Mouse (Mus musculus): ENCODE measurements around the gene Pgc. TPM values are rescaled to one million over a fixed set of nuclear protein-coding genes. Genes with fewer than 3 reads are reported as not detected.

The Pgc gene
- 0.11 and 2.2 TPM in 2 replicates for polyA plus RNA-seq (2015; fragmentation: Nextera tagmentation; extraction: Ambion mirVana)

DNA sequence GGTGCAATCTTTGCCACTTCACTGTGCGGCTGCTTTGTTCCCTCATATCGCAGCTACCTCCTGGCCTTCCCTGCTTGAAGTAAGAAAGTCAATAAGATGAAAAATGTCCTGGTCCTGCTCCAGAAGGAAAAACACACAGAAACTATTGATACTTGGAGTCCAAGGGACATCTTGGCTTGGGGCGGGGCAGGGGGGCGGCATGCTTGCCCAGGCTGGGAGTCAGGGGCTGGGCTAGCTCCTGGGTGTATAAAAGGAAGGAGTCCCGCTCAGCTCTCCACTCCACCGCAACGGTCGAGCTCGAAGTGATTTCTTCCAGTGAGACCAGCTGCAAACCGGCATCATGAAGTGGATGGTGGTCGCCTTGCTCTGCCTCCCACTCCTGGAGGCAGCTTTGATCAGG lies at the start of gene Pgc:
TSS of gene Pgc (plus strand) at position 277 of the 400 bp plus-strand sequence.

DNA sequence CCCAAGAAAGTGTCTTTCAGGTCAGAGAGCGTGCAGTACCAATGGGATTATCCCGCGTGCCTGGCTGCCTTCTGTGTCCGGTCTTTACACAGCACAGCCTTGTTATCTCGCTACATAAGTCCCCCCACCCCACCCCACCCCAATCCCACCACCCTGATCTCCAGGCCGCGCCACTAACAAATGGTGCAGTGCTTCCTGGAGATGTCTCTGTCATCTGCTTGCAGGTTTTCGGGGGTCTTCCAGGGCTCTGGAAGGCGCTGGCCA lies 38.4 kb upstream of the Pgc start, which contains the start of gene Tomm6:
TSS of gene Tomm6 (minus strand) at position 43 of the 264 bp plus-strand sequence.

DNA sequence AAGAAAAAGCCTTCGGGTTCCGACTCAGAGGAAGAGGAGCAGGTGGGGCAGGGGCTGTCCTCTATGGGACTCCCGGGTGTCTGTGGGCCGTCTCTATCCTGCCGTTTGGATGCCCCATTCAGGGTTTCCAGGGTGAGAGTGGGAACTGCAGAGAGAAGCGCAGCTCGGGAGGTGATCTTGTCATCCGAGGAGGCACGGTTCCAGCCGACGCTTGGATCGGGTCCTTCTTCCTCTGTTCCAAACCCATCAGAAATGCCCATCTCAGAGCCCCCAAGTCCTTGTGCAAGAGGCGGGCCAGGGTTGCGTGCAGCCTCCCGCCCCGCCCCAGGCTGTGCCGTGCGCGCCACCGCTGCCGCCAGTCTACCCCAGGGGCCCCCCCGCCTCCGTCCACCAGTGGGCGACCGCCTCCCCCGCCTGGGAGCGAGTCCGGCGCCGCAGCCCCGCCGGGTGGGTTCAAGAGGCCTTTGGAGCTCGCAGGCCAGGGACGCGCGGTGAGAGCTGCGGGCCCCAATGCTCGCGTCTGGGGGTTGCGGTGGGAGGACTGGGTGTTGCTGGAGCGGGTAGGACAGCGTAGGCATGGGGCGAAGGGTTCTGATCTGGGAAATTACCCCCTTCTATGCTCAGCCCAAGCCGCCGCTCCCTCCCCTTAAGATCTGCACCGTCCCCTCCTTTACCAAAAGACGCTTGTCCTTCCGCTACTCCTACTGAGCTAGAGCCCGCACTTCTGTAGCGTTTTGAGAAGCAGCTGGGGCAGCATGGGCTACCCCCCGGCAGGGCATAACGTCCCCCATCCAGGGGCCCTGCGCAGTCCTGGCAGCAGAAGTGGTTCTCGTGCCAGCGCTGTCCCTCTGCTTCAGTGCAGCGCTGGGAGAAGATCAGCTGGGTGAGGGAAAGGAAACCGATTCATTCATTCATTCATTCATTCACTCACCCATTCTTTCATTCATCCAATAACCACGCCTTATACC lies 37.8 kb upstream of the Pgc start, which contains the start of gene Frs3:
TSS of gene Frs3 (plus strand) at position 423 of the 968 bp plus-strand sequence.

DNA sequence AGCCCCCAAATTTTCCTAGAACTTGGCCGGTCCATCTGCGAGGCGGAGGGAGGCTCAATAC lies 32.4 kb upstream of the Pgc start, which contains the start of gene Gm21981:
TSS of gene Gm21981 (minus strand) at position 14 of the 61 bp plus-strand sequence.

DNA sequence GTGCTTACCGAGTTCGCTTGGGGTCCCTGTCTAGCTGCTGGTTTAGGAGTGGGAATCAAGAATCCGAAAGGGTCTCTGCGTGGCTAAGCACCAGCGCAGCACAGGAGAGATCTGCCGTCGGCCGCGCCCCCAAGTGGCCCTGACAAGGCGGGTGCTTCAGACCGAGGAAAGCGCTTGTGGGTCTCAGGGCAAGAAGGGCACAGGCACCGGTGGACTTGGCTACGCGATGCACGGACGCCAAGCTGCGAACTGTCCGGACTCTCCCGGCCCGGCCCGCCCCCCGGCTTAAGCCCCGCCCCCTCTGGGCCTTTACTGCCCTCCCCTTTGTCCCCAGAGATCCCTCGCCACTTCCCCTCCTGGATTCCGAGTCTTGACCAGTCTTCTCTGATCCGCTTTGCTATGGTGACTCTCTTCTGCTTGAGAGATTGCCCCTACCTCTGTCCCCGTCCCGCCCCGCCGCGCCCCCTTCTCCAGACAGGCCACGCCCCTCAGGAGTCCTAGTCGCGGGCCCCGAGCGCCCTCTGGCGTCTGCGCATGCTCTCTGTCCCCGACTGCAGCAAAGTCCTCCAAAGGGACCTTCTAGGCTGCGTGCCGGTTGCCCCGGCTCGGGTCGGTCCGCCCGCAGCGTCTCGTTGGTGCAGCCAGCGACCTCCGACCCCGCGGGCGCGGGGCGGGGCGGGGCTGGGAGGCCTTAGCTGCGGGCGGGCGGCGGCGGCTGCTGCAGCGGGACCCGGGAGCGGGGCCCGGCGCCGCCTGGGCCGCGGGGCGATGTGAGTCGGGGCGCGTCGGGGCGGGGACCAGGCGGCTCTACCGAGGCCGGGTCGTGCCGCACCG lies 31.9 kb upstream of the Pgc start, which contains the start of gene Prickle4:
TSS of gene Prickle4 (minus strand) at position 234 of the 834 bp plus-strand sequence.

GRCm38 (mm10) chr17:47736856-47737255 lies 10.2 kb downstream of the Pgc start, which contains the start of gene Tfeb:
Tfeb (plus strand) TSS chr17:47737030.

Other genes with a start within 250 kb of the Pgc start
- 17.5 and 18.9 TPM in 2 replicates for gene Taf8, start 224.6 kb upstream of the Pgc start, polyA plus RNA-seq (2015; fragmentation: Nextera tagmentation; extraction: Ambion mirVana)
- gene Ccnd3, start 221.8 kb upstream of the Pgc start, polyA plus RNA-seq (2015; fragmentation: Nextera tagmentation; extraction: Ambion mirVana), result 253 and 255 TPM in 2 replicates
- 7.3 and 8.6 TPM in 2 replicates for gene Bysl, start 115.3 kb upstream of the Pgc start, polyA plus RNA-seq (2015; fragmentation: Nextera tagmentation; extraction: Ambion mirVana)
- 35.5 and 38.7 TPM in 2 replicates for gene Med20, start 115.3 kb upstream of the Pgc start, polyA plus RNA-seq (2015; fragmentation: Nextera tagmentation; extraction: Ambion mirVana)
- 2.7 and 4.8 TPM in 2 replicates for gene Gm20517, start 115.3 kb upstream of the Pgc start, polyA plus RNA-seq (2015; fragmentation: Nextera tagmentation; extraction: Ambion mirVana)
- gene Usp49, start 96.2 kb upstream of the Pgc start, polyA plus RNA-seq (2015; fragmentation: Nextera tagmentation; extraction: Ambion mirVana), result 3.1 TPM in 2 replicates
- gene Tomm6, start 38.5 kb upstream of the Pgc start, polyA plus RNA-seq (2015; fragmentation: Nextera tagmentation; extraction: Ambion mirVana), result 339 and 401 TPM in 2 replicates
- gene Frs3, start 37.8 kb upstream of the Pgc start, polyA plus RNA-seq (2015; fragmentation: Nextera tagmentation; extraction: Ambion mirVana), result 4.7 and 6.4 TPM in 2 replicates
- 0.15 and 0.39 TPM in 2 replicates for gene Gm21981, start 32.4 kb upstream of the Pgc start, polyA plus RNA-seq (2015; fragmentation: Nextera tagmentation; extraction: Ambion mirVana)
- 0.80 and 1.2 TPM in 2 replicates for gene Prickle4, start 32.1 kb upstream of the Pgc start, polyA plus RNA-seq (2015; fragmentation: Nextera tagmentation; extraction: Ambion mirVana)
- gene Tfeb, start 10.2 kb downstream of the Pgc start, polyA plus RNA-seq (2015; fragmentation: Nextera tagmentation; extraction: Ambion mirVana), result 6.0 and 11.5 TPM in 2 replicates
- gene Mdfi, start 107.8 kb downstream of the Pgc start, polyA plus RNA-seq (2015; fragmentation: Nextera tagmentation; extraction: Ambion mirVana), result 5.5 and 5.7 TPM in 2 replicates
- 13.2 and 13.8 TPM in 2 replicates for gene Foxp4, start 197.8 kb downstream of the Pgc start, polyA plus RNA-seq (2015; fragmentation: Nextera tagmentation; extraction: Ambion mirVana)

All from adrenal gland, postnatal 0 days (tissue).